Mouse (Mus musculus) MEL (cell line): ENCODE results near the gene Gm49388.

Experiments
- CTCF ChIP-seq, 3 experiments: IDR thresholded peaks in 2 of 3; conservative IDR thresholded peaks in 1 of 3; 2 replicates each; pipeline ENCODE4 v1.5.1; 2011 to 2012; ENCODE audit warnings: low read length in 3 of 3, low read depth in 2 of 3, mild to moderate bottlenecking in 2 of 3, improper control_type of control experiment in 1 of 3, inconsistent platforms in 1 of 3, mixed read lengths in 1 of 3, moderate library complexity in 1 of 3; ENCODE audit not compliant: control insufficient read depth in 1 of 3, insufficient read depth in 1 of 3, poor library complexity in 1 of 3, severe bottlenecking in 1 of 3
- EP300 ChIP-seq, 2 experiments: IDR thresholded peaks; 2 replicates each; pipeline ENCODE4 v1.6.1; 2011; ENCODE audit warnings: improper control_type of control experiment in 2 of 2, low read length in 2 of 2, low read depth in 1 of 2, mild to moderate bottlenecking in 1 of 2
- HCFC1 ChIP-seq: IDR thresholded peaks from 2 replicates; pipeline ENCODE4 v1.6.1; 2012; ENCODE audit warnings: low read depth, mild to moderate bottlenecking, inconsistent platforms, low read length, improper control_type of control experiment, moderate library complexity
- MAX ChIP-seq: IDR thresholded peaks from 2 replicates; pipeline ENCODE4 v1.6.1; 2011; ENCODE audit warnings: low read length, improper control_type of control experiment
- MAZ ChIP-seq: IDR thresholded peaks from 2 replicates; pipeline ENCODE4 v1.6.1; 2012; ENCODE audit warnings: low read depth, mild to moderate bottlenecking, inconsistent platforms, low read length, improper control_type of control experiment
- MXI1 ChIP-seq: IDR thresholded peaks from 2 replicates; pipeline ENCODE4 v1.6.1; 2011; ENCODE audit warnings: mild to moderate bottlenecking, low read depth, low read length, improper control_type of control experiment
- POLR2A ChIP-seq, 2 experiments: IDR thresholded peaks; 2 replicates each; pipeline ENCODE4 v1.6.1; 2011 to 2012; ENCODE audit warnings: low read length in 2 of 2, mild to moderate bottlenecking in 2 of 2, control low read depth in 1 of 2, improper control_type of control experiment in 1 of 2, low read depth in 1 of 2, moderate library complexity in 1 of 2; ENCODE audit not compliant: control insufficient read depth in 1 of 2, insufficient read depth in 1 of 2, poor library complexity in 1 of 2
- POLR2AphosphoS2 ChIP-seq: IDR thresholded peaks from 2 replicates; pipeline ENCODE4 v1.6.1; 2011; ENCODE audit warnings: low read length, improper control_type of control experiment
- SIN3A ChIP-seq: IDR thresholded peaks from 2 replicates; pipeline ENCODE4 v1.6.1; 2012; ENCODE audit warnings: low read length, improper control_type of control experiment, inconsistent platforms
- ZKSCAN1 ChIP-seq: IDR thresholded peaks from 2 replicates; pipeline ENCODE4 v1.6.1; 2012; ENCODE audit warnings: low read depth, mild to moderate bottlenecking, inconsistent platforms, low read length, improper control_type of control experiment, moderate library complexity

DNA sequence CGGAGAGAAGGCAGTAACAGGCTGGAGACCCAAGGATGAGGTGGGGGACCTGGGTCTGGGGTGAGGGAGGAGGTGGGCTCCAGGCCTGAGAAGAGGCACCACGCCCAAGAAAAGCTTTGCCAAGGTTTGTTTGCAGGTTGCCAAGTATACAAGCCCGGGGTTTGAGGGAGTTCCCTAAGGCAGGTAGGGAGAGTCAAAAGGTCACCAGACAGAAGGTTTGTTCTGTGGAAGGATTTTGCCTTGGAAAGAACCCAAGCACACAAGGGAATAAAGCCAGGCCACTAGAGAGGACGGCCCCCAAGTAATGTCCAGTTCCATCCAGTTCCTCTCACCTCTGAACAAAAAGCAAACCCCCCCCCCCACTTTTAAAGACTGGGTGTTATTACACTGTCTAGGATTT is 25.8 kb downstream of the Gm49388 start:
- no peak for TF ChIP-seq HCFC1
- TF ChIP-seq POLR2A (IDR thresholded peaks at IDR 0.05; ENCODE audit: control insufficient read depth in 1 of 2, insufficient read depth in 1 of 2, low read depth in 1 of 2, low read length in 2 of 2, poor library complexity in 1 of 2): no peak
- TF ChIP-seq CTCF (IDR thresholded peaks at IDR 0.05 in 2 of 3, conservative IDR thresholded peaks at IDR 0.05 in 1 of 3; ENCODE audit: control insufficient read depth in 1 of 3, insufficient read depth in 1 of 3, low read depth in 2 of 3, low read length in 3 of 3, poor library complexity in 1 of 3, severe bottlenecking in 1 of 3): no peak
- TF ChIP-seq EP300 (IDR thresholded peaks at IDR 0.05; ENCODE audit: low read depth in 1 of 2, low read length in 2 of 2): no peak
- TF ChIP-seq MAX: no peak
- TF ChIP-seq ZKSCAN1: no peak
- no peak for TF ChIP-seq POLR2AphosphoS2
- TF ChIP-seq SIN3A: no peak
- no peak for TF ChIP-seq MXI1
- no peak for TF ChIP-seq MAZ
